Mouse (Mus musculus) spleen, postnatal 10 days (tissue): ENCODE measurements around the gene Hoxb5.

Experiments used
- DNase-seq, 2 experiments: peaks; one replicate each; pipeline ENCODE4 v3.0.0; 2021 to 2022; ENCODE audit warnings: low spot score in 2 of 2

Hoxb5 gene

GRCm38 (mm10) chr11:96319071-96319902 lies 16.2 kb downstream of the Hoxb5 start:
- no peak for DNase-seq

GRCm38 (mm10) chr11:96319910-96320309 lies 16.8 kb downstream of the Hoxb5 start:
- DNase-seq, result no peak

GRCm38 (mm10) chr11:96320688-96321087 lies 17.6 kb downstream of the Hoxb5 start:
- DNase-seq, result no peak

- no peak for DNase-seq
These were observed 18.7 kb downstream of the Hoxb5 start for GRCm38 (mm10) chr11:96321846-96322245.

GRCm38 (mm10) chr11:96322738-96323137 lies 19.6 kb downstream of the Hoxb5 start:
- DNase-seq, result no peak

GRCm38 (mm10) chr11:96323154-96323553 lies 20.0 kb downstream of the Hoxb5 start, which contains the start of gene Hoxb3:
Gene Hoxb3 (plus strand): TSS chr11:96323326.
- DNase-seq, result no peak

GRCm38 (mm10) chr11:96324125-96324524 lies 21.0 kb downstream of the Hoxb5 start:
- no peak for DNase-seq

- no peak for DNase-seq
These were observed 21.8 kb downstream of the Hoxb5 start for GRCm38 (mm10) chr11:96324965-96325364.

DNA sequence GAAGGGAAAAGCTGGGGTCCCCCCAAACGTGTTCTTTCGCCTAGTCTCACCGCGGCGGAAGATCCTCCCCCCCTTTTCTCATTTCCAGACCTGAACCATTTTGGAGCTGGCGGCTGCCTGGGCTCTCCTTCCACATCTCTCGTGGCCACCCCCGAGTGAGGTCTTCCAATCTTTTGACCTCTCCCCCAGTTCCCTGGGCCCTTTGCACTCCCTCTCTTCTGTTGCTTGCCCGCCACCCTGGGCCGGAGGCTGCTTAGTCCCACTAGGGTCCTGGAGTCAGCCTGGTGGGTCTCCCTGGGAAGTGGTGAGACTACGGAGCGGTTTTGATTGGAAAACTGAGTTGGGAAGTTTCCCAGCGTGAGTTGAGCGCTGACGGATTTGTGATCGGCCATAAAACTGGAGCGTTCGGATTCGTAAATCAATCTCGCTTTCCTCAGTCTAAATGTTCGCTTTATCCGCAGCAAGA lies 22.6 kb downstream of the Hoxb5 start:
- DNase-seq, result no peak

DNA sequence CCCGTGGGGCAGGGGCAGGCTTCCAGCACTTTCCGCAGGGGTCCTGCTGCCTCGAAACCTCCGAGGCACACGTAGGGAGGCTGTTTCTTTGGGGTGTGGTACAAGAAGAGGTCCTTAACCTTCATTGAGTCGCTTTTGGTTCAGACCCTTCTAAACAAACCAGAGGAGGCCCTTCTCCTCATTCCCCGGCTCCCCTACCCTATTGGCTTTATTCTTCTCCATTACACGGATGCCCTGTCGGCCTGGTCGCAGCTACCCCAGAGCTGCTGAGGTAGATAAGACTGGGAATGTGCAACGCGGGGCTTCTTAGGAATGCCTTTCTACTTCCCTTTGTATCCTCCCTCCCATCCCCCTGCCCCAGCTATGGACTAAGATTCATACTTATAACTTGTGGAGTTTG lies 23.6 kb downstream of the Hoxb5 start:
- DNase-seq, result no peak

DNA sequence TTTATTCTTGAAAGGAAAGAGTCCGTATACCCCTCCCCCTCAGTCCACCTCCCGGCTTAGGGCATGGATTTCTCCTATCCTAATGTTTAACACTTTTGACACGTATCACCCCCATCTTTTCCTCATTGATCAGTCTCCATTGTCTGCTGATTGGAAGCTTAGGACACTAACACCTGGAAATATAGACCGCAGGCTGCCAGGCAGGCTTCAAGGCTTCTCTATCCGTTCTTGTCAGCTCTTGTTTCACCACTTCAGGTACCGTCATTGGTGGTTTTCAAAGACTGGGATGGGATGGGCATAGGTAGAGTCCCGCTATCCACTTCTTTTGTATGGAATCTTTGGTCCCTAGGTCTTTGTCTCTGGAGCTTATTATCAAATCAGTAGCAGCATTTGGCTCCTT lies 24.0 kb downstream of the Hoxb5 start:
- DNase-seq, result no peak

GRCm38 (mm10) chr11:96327750-96328149 lies 24.6 kb downstream of the Hoxb5 start:
- DNase-seq, result no peak

- DNase-seq, result no peak
These were observed 25.5 kb downstream of the Hoxb5 start for GRCm38 (mm10) chr11:96328605-96329004.

- DNase-seq, result no peak
These were observed 29.0 kb downstream of the Hoxb5 start for GRCm38 (mm10) chr11:96332105-96332504.

GRCm38 (mm10) chr11:96332618-96333032 lies 29.5 kb downstream of the Hoxb5 start:
- DNase-seq, result no peak

GRCm38 (mm10) chr11:96333241-96334001 lies 30.3 kb downstream of the Hoxb5 start:
- DNase-seq, result no peak

- no peak for DNase-seq
These were observed 30.8 kb downstream of the Hoxb5 start for GRCm38 (mm10) chr11:96334002-96334364.

DNA sequence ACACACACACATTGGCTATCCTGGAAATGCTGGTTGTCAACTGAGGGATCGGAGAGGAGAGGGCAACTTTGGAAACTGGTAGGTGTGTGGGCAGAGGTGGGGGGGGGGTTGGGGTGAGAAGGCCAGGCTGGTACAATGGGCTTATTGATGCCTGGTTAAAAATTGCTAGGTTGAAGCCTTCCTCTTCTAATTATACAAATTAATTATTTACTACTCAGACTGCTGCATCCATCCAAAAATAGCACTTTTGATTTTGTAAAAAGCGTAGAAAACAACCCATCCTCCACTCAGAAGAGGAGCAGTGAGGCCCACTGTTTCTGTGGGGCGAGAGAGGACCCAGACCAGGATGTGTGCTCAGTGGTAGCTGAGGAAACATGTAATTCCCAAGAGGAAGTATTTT lies 31.9 kb downstream of the Hoxb5 start:
- no peak for DNase-seq

- no peak for DNase-seq
These were observed 33.5 kb downstream of the Hoxb5 start for GRCm38 (mm10) chr11:96336597-96336996.

DNA sequence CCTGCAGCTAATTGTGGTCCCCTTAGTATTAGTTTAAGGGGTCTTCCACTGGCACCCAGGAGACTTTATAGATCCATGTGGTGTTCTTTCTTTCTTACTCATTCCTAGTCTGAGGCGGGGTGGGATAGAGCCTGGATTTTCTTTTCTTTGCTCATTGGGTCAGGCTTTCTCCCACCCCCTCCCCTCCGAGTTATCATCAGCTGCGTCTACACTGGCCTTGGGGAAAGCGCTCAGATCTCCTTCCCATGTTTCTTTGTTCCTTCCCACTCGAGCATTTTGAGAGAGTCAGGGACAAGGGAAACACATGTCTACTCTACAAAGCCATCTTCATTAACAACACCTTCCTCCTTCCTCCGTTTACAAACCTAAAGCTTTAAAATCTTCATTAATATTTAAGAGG lies 33.9 kb downstream of the Hoxb5 start:
- no peak for DNase-seq

GRCm38 (mm10) chr11:96338957-96339855 lies 36.1 kb downstream of the Hoxb5 start:
- no peak for DNase-seq
